Mouse (Mus musculus) testis, adult 2 months (tissue): ENCODE results near the gene Gm5168. TPM values are rescaled to one million over a fixed set of nuclear protein-coding genes. Genes with fewer than 3 reads are reported as not detected.
"Not testable (repeated sequence)": the region's sequence is repeated elsewhere in the genome, so short reads cannot be mapped to it uniquely, and the experiment has no call there.

ENCODE experiments used
- H3K27ac ChIP-seq: fragments of 200-500 bp; 2 replicates; pipeline ENCODE4 v1.5.1; 2012; ENCODE audit warnings: low read depth, low read length; ENCODE audit not compliant: control insufficient read depth, insufficient read depth
- H3K27me3 ChIP-seq: fragments of 200-500 bp; 2 replicates; pipeline ENCODE4 v1.6.1; 2012; ENCODE audit warnings: mild to moderate bottlenecking, low read length, moderate library complexity; ENCODE audit not compliant: control insufficient read depth, insufficient read depth
- H3K36me3 ChIP-seq: fragments of 200-500 bp; 2 replicates; pipeline ENCODE4 v1.6.1; 2012; ENCODE audit warnings: mild to moderate bottlenecking, low read length; ENCODE audit not compliant: control insufficient read depth, insufficient read depth
- H3K4me1 ChIP-seq: fragments of 200-500 bp; 2 replicates; pipeline ENCODE4 v1.6.1; 2012; ENCODE audit warnings: low read length; ENCODE audit not compliant: control insufficient read depth, insufficient read depth
- H3K4me3 ChIP-seq: fragments of 200-500 bp; 2 replicates; pipeline ENCODE4 v1.5.1; 2012; ENCODE audit warnings: low read depth, mild to moderate bottlenecking, low read length, moderate library complexity, mixed read lengths; ENCODE audit not compliant: control insufficient read depth
- polyA plus RNA-seq: library from polyadenylated mRNA; depleted of rRNA; stranded (reverse); fragments of >200 nt; gene quantifications from 2 replicates; pipeline ENCODE4 v1.2.3, GENCODE M21; 2012; rRNA removed

The Gm5168 gene
- 0.28 and 0.41 TPM in 2 replicates for polyA plus RNA-seq

DNA sequence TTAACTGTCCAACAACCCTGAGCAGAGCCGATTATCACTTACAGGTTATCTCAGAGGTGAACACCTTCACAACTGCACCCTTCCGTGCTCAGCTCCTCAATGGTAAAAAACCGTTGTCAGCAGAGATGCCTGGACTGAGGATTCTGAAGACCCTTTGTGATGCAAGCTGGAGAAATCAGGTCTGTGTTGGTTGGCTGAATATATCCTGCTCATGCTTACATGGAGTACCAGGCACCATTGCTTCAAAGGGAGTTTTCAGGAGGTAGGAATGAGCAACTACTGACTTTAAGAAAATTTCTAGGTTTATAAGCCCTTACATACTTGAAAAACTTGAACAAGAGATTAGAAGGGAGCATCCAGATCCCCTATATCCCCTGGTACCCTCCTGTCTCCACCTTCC is at the start of gene Gm5168:
Gm5168 (minus strand) TSS at position 101 of the 400 bp plus-strand sequence.
- H3K36me3 ChIP-seq, H3K4me1 ChIP-seq, H3K4me3 ChIP-seq, H3K27ac ChIP-seq, H3K27me3 ChIP-seq: not testable (repeated sequence)

Other genes starting within 250 kb of the Gm5168 start
- 1.6 and 4.6 TPM in 2 replicates for gene Gm2012, start 180.3 kb upstream of the Gm5168 start, polyA plus RNA-seq